Mouse (Mus musculus) heart, adult 11 months (tissue): ENCODE measurements around the gene Gpr142.
A peak's percentile ranks its signal among the peaks of the same experiment; 100 is the strongest.

Experiments
- DNase-seq: peaks from one replicate; pipeline ENCODE4 v3.0.0; 2022

Gene Gpr142

DNA sequence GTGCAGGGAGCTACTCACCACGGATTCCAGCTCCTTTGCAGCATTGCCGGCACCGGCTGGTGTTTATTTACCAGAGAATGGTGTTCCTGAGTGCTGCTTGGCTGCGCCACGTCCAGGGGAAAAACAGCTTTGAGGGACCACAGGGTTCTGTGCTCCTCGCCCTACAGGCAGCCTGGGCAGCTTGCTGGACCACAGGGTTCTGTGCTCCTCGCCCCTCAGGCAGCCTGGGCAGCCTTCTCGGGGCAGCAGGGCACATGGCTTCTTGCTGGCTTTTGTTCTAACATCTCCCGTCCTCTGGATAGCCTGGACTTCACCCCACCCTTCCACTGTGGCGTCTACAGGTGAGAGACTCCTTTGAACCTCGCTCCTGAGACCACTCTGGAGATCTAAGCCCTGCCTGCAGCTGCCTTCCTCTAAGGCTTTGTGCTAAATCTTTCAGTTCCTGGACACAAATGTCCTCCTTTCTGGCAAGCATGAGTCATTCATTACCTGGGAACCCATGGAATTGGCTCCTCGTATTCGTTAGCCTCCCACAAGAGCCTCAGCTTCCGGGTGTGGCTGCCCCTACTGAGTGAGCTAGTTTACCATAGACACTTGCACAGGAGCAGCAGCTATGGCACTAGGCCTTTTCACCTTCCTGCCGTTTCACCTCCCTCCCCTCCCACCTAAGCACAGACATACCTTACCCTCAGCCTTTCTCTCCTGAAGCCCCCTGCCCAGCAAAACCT, 4.0 kb downstream of the Gpr142 start:
- no peak for DNase-seq

- DNase-seq: no peak
Observed at GRCm38 (mm10) chr11:114803990-114804389, 5.3 kb downstream of the Gpr142 start.

DNA sequence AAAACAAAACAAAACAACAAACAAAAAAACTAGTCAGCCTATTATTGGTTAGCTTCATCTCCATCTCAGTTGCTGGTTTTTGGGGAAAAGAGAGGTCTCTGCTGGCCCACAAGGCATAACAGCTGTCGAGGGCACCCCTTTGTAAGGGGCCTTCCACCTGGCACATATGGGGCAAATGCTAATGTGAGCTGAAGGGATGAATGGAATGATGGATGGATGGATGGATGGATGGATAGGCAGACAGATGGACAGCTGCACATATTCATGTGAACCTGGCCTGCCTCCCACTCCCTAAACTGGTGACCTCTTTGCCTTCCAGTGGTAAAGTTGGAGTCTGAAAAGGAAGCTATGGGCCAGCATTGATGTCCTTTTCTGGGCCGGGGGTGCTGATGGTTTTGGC, 8.3 kb downstream of the Gpr142 start:
- no peak for DNase-seq

- DNase-seq: no peak
Observed at GRCm38 (mm10) chr11:114807686-114808427, 9.1 kb downstream of the Gpr142 start.

DNA sequence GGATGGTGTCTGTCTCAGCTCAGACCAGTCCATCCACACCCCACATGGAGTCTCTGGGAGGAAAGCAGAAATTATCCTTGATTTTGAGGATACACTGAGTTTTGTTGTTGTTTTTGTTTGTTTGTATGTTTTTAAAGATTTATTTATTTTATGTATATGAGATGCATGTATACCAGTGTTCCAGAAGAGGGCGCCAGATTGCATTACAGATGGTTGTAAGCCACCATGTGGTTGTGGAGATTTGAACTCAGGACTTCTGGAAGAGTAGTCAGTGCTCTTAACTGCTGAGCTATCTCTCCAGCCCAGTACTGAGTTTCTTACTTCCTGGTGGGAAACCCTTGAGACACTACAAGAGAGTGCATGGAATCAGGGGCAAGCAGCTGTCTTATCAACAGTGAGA, 10.6 kb downstream of the Gpr142 start:
- no peak for DNase-seq

- no peak for DNase-seq
Observed at GRCm38 (mm10) chr11:114810344-114810743, 11.6 kb downstream of the Gpr142 start.

DNA sequence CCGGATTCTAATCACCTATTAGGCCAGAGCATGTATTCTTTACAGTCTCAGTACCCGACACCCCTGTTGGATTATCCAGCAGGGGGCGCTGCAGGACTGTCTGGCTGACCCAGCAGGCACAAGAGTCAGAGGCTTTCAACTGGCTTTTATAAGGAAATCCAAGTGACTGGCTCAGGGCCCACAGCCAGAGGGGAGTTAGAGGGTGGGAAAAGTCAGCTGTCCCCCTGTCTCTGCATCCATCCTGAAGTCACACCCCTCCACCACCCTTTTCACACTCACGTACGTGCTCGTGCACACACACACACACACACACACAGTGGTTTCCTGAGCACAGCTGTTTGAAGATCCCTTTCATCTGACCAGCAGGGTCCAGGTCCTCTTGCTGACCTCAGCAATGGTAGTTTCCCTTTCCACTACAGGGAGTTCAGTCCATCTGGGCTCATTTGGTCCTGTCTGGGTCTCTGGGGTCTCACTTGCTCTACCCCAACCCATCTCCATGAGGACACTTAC, 14.1 kb downstream of the Gpr142 start:
- peak; percentile 97 for DNase-seq

DNA sequence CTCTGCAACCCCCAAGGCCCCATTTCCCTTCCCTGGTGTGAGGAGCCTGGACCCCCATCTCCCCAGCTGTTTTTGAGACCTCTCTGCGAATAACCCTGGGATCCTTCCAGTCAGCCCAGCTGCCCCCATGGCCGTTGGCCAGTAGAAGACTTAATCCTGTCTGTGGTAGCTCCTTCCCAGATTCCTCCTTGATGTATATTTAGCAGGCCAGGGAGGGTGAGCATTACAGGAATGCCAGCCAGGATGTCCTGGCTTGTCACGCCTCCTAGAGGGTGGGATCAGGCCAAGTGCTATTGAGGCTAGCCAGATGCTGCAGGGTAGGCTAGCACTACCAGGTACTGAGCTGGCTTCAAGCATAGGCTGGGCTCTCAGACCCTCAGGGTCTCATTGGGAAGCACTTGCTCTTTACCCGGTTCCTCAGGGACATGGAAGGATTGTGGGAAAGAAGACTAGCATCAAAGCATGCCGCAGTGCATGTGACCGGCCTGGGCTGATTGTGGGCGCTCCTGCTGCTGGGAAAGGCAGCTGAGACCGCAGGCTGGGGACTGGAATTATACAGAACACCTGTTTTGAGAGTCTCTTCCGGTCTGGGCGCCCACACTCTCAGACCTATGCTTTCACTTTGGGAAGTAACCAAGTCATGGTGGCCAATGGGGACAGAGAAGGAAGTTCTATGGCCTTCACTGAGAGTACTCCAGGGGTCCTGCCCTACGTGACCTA, 16.3 kb downstream of the Gpr142 start:
- no peak for DNase-seq

- no peak for DNase-seq
Observed at GRCm38 (mm10) chr11:114816934-114817333, 18.2 kb downstream of the Gpr142 start.

DNA sequence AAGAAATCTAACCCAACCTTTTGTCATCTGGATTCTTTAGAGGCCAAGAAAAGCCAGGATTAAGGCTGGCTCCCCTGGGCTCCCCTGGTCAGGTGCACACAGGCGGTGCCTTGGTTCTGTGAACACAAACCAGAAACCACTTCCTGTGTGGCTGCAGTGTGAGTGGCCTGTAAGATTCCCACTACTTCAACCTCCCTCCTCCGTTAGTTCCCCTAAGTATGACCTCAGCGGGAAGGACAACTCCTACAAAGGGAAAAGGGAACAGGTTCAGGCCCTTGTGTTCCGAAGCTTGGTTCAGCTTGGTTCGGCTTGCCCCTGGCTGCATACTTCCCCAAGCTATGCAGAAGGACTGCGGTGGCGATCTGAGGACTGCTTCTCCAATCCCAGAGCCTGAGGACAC, 19.5 kb downstream of the Gpr142 start:
- peak; percentile 97 for DNase-seq

DNA sequence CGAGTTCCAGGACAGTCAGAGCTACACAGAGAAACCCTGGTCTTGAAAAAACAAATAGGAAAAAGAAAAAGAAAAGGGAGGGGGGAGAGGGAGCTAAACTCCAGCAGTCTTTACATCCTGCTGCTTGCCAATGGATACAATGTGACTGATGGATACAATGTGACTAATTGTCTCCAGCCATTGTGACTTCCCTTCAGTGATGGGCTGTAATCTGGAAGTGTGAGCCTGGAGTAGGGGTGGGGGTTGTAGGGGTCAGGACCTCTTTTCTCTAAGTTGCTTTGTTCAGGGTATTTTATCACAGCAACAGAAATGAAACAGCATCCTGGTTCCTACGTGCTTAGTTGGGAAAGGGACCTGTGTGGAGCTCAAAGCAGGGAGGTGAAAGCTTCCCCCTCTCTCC, 20.4 kb downstream of the Gpr142 start:
- DNase-seq: no peak

- DNase-seq: no peak
Observed at GRCm38 (mm10) chr11:114820444-114820843, 21.7 kb downstream of the Gpr142 start.

DNA sequence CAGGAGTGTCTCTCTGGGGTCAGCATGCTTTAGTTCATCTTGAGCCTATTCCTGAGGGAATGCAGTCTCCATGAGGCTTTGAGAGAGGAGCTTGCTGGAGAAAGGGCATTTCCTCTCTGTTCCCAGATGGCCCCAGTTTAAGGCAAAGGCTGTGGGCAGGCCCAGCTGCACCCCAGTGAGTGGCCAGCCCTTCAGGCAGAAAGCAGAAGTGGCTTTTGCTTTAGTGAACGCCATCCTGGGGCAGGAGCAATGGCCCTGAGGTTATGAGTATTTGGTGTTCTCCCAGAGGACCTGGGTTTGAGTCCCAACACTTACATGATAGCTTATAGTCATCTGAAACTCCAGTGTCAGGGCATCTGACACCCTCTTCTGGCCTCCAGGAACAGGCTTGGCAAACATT, 22.6 kb downstream of the Gpr142 start:
- DNase-seq: no peak

- peak; percentile 94 for DNase-seq
Observed at GRCm38 (mm10) chr11:114822727-114823126, 24.0 kb downstream of the Gpr142 start.

DNA sequence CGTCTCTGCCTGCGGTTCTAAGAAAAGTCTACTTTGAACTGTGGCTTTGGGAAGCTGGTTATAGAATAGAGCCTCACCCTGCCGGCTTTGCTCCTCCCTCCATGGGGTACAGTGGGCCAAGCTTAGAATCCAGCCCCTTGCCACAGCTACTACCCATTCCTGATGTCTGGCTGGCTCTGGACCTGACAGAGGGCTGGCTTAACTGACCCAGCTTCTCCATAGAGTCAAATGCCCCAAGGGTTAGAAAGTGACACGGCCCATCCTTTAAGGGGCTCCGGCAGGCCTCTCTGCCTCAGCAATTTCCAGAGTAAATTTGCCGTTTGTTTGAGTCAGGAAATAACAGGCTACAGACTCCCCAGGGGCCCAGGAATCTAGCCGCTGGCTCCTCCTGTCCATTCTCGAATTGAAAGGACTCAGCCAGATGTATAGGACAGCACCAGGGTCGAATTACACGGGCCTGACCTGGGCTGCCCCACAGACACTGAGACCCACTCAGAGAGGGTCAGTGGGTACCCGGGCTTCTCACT, 24.5 kb downstream of the Gpr142 start:
- no peak for DNase-seq

- no peak for DNase-seq
Observed at GRCm38 (mm10) chr11:114826686-114827085, 28.0 kb downstream of the Gpr142 start.

DNA sequence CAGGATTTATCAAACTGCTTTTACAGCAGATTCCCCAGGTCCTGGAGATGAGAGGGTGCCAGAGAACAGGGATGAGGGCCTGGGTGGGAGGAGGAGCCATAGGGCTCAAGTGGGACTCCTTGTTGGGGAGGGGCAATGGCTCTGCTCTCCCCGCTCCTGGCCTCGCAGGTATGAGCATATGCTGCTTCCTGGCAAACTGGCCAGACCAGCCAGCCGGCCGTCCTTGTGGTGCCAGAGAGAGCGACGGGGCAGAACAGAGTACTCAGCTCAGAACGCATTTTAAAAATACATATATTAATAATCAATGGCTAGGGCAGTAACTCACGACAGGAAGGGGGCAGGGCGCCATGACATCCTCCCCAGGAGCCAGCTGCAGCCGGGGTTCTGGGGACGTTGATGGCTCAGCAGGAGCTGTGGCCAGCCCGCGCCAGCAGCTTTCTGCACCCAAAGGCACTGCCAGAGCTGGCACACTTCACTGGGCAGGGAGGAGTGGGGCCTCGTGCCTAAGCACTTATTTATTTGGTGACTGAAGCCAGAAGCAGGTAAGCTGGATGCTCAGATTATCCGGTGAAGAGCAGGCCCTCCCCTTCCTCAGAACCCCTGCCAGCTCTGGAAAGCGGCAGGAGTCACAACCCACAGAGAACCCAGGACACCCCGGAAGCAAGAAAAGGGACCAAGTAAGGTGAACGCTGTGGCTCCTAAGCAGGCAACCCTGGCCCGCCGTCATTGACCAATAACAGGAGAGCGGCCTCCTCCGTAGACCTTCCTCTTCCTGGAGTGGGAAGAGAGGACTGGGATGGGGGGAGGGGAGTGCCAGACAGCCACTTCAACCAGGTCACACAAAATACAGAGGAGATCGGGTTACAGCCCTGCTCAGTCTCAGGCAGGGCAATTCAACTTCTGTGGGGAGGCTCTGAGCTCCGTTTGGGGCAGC, 31.0 kb downstream of the Gpr142 start:
- DNase-seq: peak; percentile 98

- no peak for DNase-seq
Observed at GRCm38 (mm10) chr11:114830433-114830773, 31.7 kb downstream of the Gpr142 start.

- DNase-seq: no peak
Observed at GRCm38 (mm10) chr11:114833166-114833565, 34.4 kb downstream of the Gpr142 start.

DNA sequence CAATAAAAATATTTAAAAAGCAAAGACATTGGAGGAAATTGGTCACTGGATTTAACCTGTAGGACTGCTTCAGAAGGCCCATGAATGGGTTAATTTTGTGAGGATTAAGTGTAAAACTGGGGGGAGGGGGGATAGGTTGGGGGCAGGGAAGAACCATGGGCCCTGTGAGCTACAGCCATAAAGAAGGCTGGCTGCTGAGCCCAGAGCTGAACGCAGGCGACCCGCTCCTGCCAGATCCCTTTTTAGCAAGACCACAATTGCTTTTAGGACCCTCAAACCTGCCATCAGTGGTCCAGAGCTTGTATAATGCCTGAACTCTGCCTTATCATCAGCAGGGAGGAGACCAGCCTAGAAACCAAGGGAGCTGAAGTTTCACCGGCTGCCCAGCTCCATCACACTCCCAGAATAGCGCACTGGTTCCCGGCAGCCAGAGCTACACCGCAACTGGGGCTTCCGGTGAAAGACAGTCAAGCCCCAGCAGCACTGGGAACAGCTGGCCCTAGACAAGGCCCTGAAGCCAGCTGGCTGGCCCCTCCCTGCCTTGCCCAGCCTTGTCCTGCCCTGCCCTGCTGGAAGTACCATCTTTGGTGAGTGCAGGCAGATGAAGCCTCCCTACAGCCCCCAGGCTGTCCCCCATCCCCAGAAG, 45.2 kb downstream of the Gpr142 start:
- peak; percentile 96 for DNase-seq

- DNase-seq: no peak
Observed at GRCm38 (mm10) chr11:114844464-114845220, 45.9 kb downstream of the Gpr142 start.
